Mouse (Mus musculus): ENCODE results near the gene Rbfox1. TPM values are rescaled to one million over a fixed set of nuclear protein-coding genes. Genes with fewer than 3 reads are reported as not detected.
A peak's percentile ranks its signal among the peaks of the same experiment; 100 is the strongest.

The Rbfox1 gene
- total and polyA plus RNA-seq, 3 experiments: 31.6 to 58.1 (median 52.9) TPM

DNA sequence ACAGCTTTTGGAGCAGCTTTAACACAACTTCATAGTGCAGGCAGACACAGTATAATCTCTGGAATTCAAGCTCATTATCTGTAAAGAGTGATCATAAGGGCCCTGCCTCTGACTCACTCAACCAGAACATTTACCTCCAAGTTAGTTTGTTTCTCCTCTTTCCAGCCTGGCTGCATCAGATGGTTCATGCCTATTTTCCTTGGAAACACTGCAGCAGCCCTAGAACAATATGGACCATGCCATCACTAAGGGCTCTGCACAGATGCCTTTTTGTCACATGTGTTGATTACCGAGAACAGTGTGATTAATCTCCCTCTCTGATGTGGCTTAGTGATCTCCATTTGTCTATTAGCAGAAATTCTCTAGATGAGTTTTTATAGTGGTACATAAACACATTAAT lies 60.5 kb downstream of the Rbfox1 start:
- no peaks in the 10 kb centered on the region for H3K4me1 ChIP-seq (ENCODE audit: control insufficient read depth, insufficient read depth, low read length)

DNA sequence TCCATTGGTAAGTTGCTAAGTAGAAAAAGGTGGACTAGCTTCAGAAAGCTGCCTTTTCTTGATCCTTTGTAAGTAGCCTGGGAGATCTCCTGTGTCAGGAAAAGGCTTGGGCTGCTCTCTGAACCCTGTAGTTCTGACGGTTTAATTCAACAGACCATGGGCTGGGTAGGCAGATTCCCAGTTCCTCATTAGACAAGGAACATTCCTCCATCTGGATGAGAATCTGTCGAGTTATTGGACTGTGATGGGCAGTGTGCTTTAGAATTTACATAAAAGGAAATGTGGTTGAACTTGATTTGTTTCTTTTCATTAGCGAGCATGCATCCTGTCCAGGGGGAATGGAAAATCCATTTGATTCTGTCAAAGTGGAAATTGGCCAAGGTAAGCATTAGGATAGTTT lies 68.0 kb downstream of the Rbfox1 start:
- DNase-seq: no peak
- Histone ChIP-seq H3K27ac (no peak overlapping the region; the same call in 1 of the 2 replicates), H3K9ac (ENCODE audit: low read depth, low read length) (no peak overlapping the region), H3K4me3 (no peak overlapping the region), H3K27me3 (ENCODE audit: control insufficient read depth, insufficient read depth, low read length) (no peaks in the 10 kb centered on the region), H3K79me2 (replicated peaks; ENCODE audit: control insufficient read depth, insufficient read depth, low read length) (no peaks in the 10 kb centered on the region), H3K36me3 (ENCODE audit: control insufficient read depth, insufficient read depth, low read length) (no peaks in the 10 kb centered on the region), H3K4me1 (ENCODE audit: control insufficient read depth, insufficient read depth, low read length) (peaks cover 1% of the 10 kb centered on the region)
- TF ChIP-seq POLR2A (IDR thresholded peaks at IDR 0.05; ENCODE audit: insufficient read depth, low read depth, low read length): no peak
- no peak for TF ChIP-seq CTCF (IDR thresholded peaks at IDR 0.05)
- TF ChIP-seq EP300 (IDR thresholded peaks at IDR 0.05; ENCODE audit: insufficient read depth, low read depth, low read length): no peak
- intact Hi-C loops (cut with DNase I): no loop called here
- WGBS: 50% methylated on average over 3 of the region's 3 CpGs

More for the DNA sequence above, 60.5 kb downstream of the Rbfox1 start:
- TF ChIP-seq POLR2A (IDR thresholded peaks at IDR 0.05; ENCODE audit: insufficient read depth, low read depth, low read length) (no peak), EP300 (IDR thresholded peaks at IDR 0.05; ENCODE audit: insufficient read depth, low read depth, low read length) (no peak), CTCF (IDR thresholded peaks at IDR 0.05) (no peak)
- Histone ChIP-seq H3K36me3 (ENCODE audit: control insufficient read depth, insufficient read depth, low read length) (no peaks in the 10 kb centered on the region), H3K27ac (no peak overlapping the region), H3K79me2 (replicated peaks; ENCODE audit: control insufficient read depth, insufficient read depth, low read length) (no peaks in the 10 kb centered on the region), H3K27me3 (ENCODE audit: control insufficient read depth, insufficient read depth, low read length) (no peaks in the 10 kb centered on the region), H3K9ac (ENCODE audit: low read depth, low read length) (no peak overlapping the region), H3K4me3 (no peak overlapping the region)
- no peak for DNase-seq
- intact Hi-C loops (cut with DNase I): no loop called here
- 69% methylated on average over 1 of the region's 1 CpGs for WGBS

GRCm38 (mm10) chr16:5957418-5957817 lies 72.3 kb downstream of the Rbfox1 start:
- TF ChIP-seq POLR2A (IDR thresholded peaks at IDR 0.05; ENCODE audit: insufficient read depth, low read depth, low read length) (no peak), CTCF (IDR thresholded peaks at IDR 0.05) (no peak)
- peak in 1 of 2 experiments; percentile 3 for DNase-seq
- Histone ChIP-seq H3K4me3 (no peak overlapping the region), H3K79me2 (replicated peaks; ENCODE audit: control insufficient read depth, insufficient read depth, low read length) (no peaks in the 10 kb centered on the region), H3K36me3 (ENCODE audit: control insufficient read depth, insufficient read depth, low read length) (no peaks in the 10 kb centered on the region), H3K27me3 (ENCODE audit: control insufficient read depth, insufficient read depth, low read length) (no peaks in the 10 kb centered on the region), H3K9ac (ENCODE audit: low read depth, low read length) (no peak overlapping the region), H3K4me1 (ENCODE audit: control insufficient read depth, insufficient read depth, low read length) (peaks cover 1% of the 10 kb centered on the region), H3K27ac (no peak overlapping the region)
- WGBS: 47% methylated on average over 4 of the region's 4 CpGs
- intact Hi-C loops (cut with DNase I): no loop called here

DNA sequence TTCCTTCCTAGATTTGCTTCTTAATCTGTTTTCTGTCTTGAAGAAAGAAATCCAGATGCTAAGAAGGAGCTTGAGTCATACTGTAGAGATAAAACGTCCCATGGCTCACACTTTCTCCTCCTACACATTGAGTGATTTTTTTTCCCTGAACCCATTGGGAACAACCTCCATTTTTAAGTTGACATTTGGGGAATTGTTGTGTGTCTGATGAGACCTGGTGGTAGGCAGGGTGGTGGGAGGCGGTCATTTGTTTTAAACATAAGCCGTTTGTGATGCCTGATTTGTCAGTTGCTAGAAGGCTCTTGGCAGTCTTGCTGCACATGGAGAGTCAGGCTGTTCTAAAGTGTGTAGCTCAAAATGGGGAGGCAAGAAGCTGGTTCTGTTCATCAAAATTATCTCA lies 76.6 kb downstream of the Rbfox1 start:
- WGBS: 70% methylated on average over 3 of the region's 3 CpGs
- TF ChIP-seq POLR2A (IDR thresholded peaks at IDR 0.05; ENCODE audit: insufficient read depth, low read depth, low read length) (no peak), CTCF (IDR thresholded peaks at IDR 0.05) (no peak), EP300 (IDR thresholded peaks at IDR 0.05; ENCODE audit: insufficient read depth, low read depth, low read length) (no peak)
- no peaks in the 10 kb centered on the region for H3K27me3 ChIP-seq (ENCODE audit: control insufficient read depth, insufficient read depth, low read length)
- H3K4me3 ChIP-seq: no peak overlapping the region
- no peaks in the 10 kb centered on the region for H3K36me3 ChIP-seq (ENCODE audit: control insufficient read depth, insufficient read depth, low read length)
- no peak overlapping the region for H3K27ac ChIP-seq
- no peaks in the 10 kb centered on the region for H3K79me2 ChIP-seq (replicated peaks; ENCODE audit: control insufficient read depth, insufficient read depth, low read length)
- H3K9ac ChIP-seq (ENCODE audit: low read depth, low read length): no peak overlapping the region
- intact Hi-C loops (cut with DNase I): no loop called here
- no peak for DNase-seq
- H3K4me1 ChIP-seq (ENCODE audit: control insufficient read depth, insufficient read depth, low read length): no peaks in the 10 kb centered on the region; the same call in 1 of the 2 replicates

DNA sequence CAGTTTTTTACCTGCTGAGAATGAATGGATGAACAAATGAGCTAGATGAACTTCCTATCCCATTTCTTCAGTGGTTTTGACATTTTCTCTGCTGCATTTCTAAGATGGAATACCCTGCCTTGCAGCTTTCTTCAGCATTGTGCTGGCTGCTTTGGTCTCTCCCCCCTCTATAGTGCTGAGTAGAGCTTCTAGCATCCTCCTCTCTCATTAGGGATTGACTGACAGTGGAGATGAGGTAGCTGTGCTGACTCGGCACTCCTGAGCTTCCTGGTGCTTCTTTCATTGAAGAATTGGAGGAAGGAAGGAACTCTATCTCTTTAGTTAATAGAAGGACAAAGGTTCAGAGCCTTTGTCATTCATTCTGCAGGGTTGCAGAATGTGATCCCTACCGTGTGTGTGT lies 89.0 kb downstream of the Rbfox1 start:
- H3K27me3 ChIP-seq (ENCODE audit: control insufficient read depth, insufficient read depth, low read length): no peaks in the 10 kb centered on the region
- H3K27ac ChIP-seq: no peak overlapping the region
- no peak overlapping the region for H3K4me3 ChIP-seq
- intact Hi-C loops (cut with DNase I): no loop called here
- no peaks in the 10 kb centered on the region for H3K36me3 ChIP-seq (ENCODE audit: control insufficient read depth, insufficient read depth, low read length)
- WGBS: 53% methylated on average over 2 of the region's 2 CpGs
- H3K9ac ChIP-seq (ENCODE audit: low read depth, low read length): no peak overlapping the region
- H3K4me1 ChIP-seq (ENCODE audit: control insufficient read depth, insufficient read depth, low read length): no peaks in the 10 kb centered on the region
- TF ChIP-seq CTCF (IDR thresholded peaks at IDR 0.05): no peak
- no peak for TF ChIP-seq EP300 (IDR thresholded peaks at IDR 0.05; ENCODE audit: insufficient read depth, low read depth, low read length)
- TF ChIP-seq POLR2A (IDR thresholded peaks at IDR 0.05; ENCODE audit: insufficient read depth, low read depth, low read length): no peak
- no peaks in the 10 kb centered on the region for H3K79me2 ChIP-seq (replicated peaks; ENCODE audit: control insufficient read depth, insufficient read depth, low read length)
- no peak for DNase-seq

DNA sequence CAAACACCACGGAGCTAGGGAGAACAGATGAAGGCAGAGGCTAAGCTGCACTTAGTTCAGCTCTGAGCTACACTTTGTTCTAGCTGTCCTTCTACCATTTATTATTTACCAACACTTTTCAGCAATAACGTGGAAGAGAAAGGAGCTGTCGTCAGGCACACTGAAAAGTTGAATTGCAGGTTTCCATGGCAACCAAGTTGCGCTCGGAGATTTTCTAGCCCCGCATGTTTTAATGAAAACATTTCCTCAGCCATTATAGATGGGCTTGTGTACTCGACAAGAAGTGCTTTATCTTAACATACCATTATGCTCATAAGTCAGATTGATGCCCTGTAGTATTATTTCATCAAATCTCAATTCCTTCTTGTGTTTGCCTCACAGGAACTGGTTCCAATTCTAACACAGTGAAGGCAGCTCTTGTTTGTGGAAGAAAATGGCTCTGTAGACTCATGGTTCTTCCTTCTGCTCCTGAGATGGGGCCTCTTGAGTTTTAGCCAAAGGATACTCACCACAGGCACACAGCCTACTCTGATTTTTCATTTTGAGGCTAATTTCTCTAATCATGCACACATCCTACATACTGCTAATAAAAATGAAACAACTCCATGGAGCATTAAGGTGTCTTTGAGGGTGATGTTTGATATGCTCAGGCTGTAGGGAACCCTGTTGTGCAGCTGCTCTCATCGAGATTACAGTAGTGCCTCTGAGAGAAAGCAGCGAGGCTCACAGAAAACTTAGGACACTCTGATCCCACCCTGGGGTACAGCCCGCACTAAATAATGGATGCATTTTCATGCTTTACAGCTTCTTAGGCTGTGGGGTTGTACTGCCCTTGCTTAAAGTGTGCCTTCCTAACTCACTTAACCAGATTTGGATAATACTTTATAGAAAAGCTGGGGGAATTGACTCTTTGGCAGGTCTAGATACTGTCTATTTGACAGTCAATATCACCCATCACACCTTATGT lies 107.2 kb downstream of the Rbfox1 start:
- Histone ChIP-seq H3K79me2 (replicated peaks; ENCODE audit: control insufficient read depth, insufficient read depth, low read length) (no peaks in the 10 kb centered on the region), H3K27me3 (ENCODE audit: control insufficient read depth, insufficient read depth, low read length) (no peaks in the 10 kb centered on the region), H3K27ac (no peak overlapping the region), H3K36me3 (ENCODE audit: control insufficient read depth, insufficient read depth, low read length) (no peaks in the 10 kb centered on the region), H3K9ac (ENCODE audit: low read depth, low read length) (no peak overlapping the region), H3K4me1 (ENCODE audit: control insufficient read depth, insufficient read depth, low read length) (no peaks in the 10 kb centered on the region), H3K4me3 (no peak overlapping the region)
- TF ChIP-seq CTCF (IDR thresholded peaks at IDR 0.05): no peak
- TF ChIP-seq POLR2A (IDR thresholded peaks at IDR 0.05; ENCODE audit: insufficient read depth, low read depth, low read length): no peak
- TF ChIP-seq EP300 (IDR thresholded peaks at IDR 0.05; ENCODE audit: insufficient read depth, low read depth, low read length): no peak
- WGBS: 68% methylated on average over 10 of the region's 10 CpGs
- intact Hi-C loops (cut with DNase I): no loop called here
- no peak for DNase-seq
